Mouse (Mus musculus) heart, embryonic 16.5 days (tissue): ENCODE measurements around the gene Ets1. TPM values are rescaled to one million over a fixed set of nuclear protein-coding genes. Genes with fewer than 3 reads are reported as not detected.

Source experiments
- ATAC-seq: fragments of 200-750 bp; cut with Nextera tagmentation; replicated peaks from 2 replicates; pipeline ENCODE4 v1.8.0; 2017; ENCODE audit warnings: moderate number of reproducible peaks; ENCODE audit not compliant: insufficient read depth, low FRiP score; ENCODE audit errors: extremely low read depth
- H3K27ac ChIP-seq: fragments of 300-500 bp; sonication (generic); 2 replicates; pipeline ENCODE4 v1.5.1; 2014; ENCODE audit warnings: mild to moderate bottlenecking, low read length, control low read depth, moderate library complexity
- H3K27me3 ChIP-seq: fragments of 300-500 bp; sonication (generic); 2 replicates; pipeline ENCODE4 v1.6.1; 2014; ENCODE audit warnings: low read length, mixed read lengths; ENCODE audit not compliant: control insufficient read depth, insufficient read depth
- H3K36me3 ChIP-seq: fragments of 300-500 bp; sonication (generic); 2 replicates; pipeline ENCODE4 v1.6.1; 2014; ENCODE audit not compliant: control insufficient read depth, insufficient read depth
- H3K4me1 ChIP-seq: fragments of 300-500 bp; sonication (generic); 2 replicates; pipeline ENCODE4 v1.6.1; 2014; ENCODE audit warnings: low read length, mixed read lengths; ENCODE audit not compliant: control insufficient read depth, insufficient read depth
- H3K4me2 ChIP-seq: fragments of 300-500 bp; sonication (generic); 2 replicates; pipeline ENCODE4 v1.6.1; 2014; ENCODE audit warnings: low read depth, mild to moderate bottlenecking, control low read depth, low read length
- H3K4me3 ChIP-seq: fragments of 300-500 bp; sonication (generic); 2 replicates; pipeline ENCODE4 v1.5.1; 2014; ENCODE audit warnings: mild to moderate bottlenecking, control low read depth, low read length
- H3K9ac ChIP-seq: fragments of 300-500 bp; sonication (generic); 2 replicates; pipeline ENCODE4 v1.6.1; 2014; ENCODE audit warnings: low read length, control low read depth
- H3K9me3 ChIP-seq: fragments of 300-500 bp; sonication (generic); replicated peaks from 2 replicates; pipeline ENCODE4 v1.6.1; 2016; ENCODE audit warnings: low read length; ENCODE audit not compliant: control insufficient read depth
- WGBS: fragments of 180-500 bp; shearing (Covaris S2); extraction: QIAGEN DNeasy Blood & Tissue Kit; methylation state at CpG from one replicate; pipeline ENCODE4 v1.1.7; 2014; 5-methylcytosine and 5-hydroxymethylcytosine counted together
- polyA plus RNA-seq: library from polyadenylated mRNA; unstranded; fragments of >200 nt; fragmentation: Nextera tagmentation; extraction: Ambion mirVana; gene quantifications from 2 replicates; pipeline ENCODE4 v1.2.1, GENCODE M21; 2015

Gene Ets1
- polyA plus RNA-seq, 1 experiment from 2014 or later, result 66.7 TPM

DNA sequence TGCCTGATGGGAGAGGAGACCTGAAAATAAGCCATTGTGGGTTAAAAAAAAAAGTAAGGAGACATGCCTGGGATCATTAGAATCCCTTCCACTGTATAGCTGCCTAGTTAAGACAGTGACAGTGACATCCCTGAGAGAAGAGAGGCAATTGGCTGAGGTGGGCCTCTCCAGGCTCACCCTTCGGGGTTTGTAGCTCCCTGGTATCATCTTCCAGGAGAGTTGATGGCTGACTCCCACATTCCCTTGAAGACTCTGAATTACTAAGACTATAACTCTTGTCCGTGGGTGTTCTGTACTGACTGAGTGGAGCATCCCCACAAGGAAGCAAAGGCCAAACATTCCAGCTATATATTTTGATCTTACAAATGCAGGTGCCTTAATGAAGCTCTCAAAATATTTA, 120.0 kb downstream of the Ets1 start:
- Histone ChIP-seq H3K36me3 (peaks cover 11% of the 10 kb centered on the region), H3K4me1 (peaks cover 13% of the 10 kb centered on the region; the same call in 1 of the 2 replicates), H3K9me3 (no peaks in the 10 kb centered on the region), H3K9ac (no peak overlapping the region), H3K4me3 (no peak overlapping the region), H3K27ac (no peak overlapping the region), H3K4me2 (no peak overlapping the region), H3K27me3 (no peaks in the 10 kb centered on the region)
- WGBS, result 79% methylated on average over 2 of the region's 2 CpGs
- no peak for ATAC-seq

DNA sequence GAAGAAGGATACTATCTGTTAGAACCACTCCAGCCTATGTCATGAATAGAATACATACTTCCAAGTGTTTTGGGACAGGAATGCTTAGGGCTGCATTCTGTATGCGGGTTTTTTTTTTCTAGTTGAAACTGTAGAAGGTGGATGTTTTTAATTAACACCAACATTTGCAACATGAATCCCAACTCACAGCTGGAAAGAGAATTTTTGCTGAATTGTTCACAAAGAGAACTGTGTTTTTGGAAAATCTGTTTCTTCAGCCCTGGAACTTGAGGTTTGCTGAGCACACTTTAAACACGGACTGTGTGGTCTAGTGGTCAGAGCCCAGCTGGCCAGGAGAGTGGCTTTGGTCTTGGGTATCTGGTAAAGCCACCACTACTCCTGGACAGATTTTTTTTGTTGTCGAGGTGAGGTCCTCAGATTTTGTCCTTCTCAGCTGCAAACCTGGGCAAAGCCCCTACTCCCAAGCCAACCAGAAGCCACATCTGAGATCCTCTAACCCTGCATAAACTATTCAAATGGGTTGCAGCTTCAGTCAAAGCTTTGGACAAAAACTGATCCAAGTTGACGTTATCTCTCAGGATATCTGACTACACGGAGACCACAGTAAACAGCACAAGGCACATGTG, 122.4 kb downstream of the Ets1 start:
- Histone ChIP-seq H3K4me1 (peaks cover 11% of the 10 kb centered on the region; the same call in 1 of the 2 replicates), H3K27ac (no peak overlapping the region), H3K36me3 (peaks cover 7% of the 10 kb centered on the region), H3K4me2 (no peak overlapping the region), H3K4me3 (no peak overlapping the region), H3K9me3 (no peaks in the 10 kb centered on the region), H3K27me3 (no peaks in the 10 kb centered on the region), H3K9ac (no peak overlapping the region)
- ATAC-seq, result no peak
- WGBS, result 85% methylated on average over 5 of the region's 5 CpGs

DNA sequence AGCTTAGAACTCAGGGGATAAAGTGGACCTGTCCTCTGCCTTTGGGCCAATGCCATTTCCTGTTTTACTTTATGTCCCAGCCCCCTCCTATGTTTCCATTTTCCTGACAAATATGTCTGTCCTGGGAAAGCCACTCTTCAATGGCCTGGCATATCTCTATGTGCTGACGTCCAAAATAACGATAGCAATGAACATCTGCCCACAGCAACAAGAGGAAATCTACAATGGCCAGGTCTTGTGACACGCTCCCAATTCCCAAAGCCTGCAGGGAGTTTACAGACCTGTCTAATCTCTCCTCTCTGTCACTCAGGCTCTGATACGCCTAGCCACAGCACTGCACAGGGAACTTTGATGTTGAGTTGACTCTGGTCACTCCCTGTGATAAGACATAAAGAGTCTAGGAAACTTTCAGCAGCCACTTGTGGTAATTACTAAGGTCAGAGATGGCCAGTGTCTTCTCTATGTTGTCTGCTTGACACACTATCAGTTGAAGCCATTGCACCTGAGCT, 124.7 kb downstream of the Ets1 start:
- 23% methylated on average over 4 of the region's 4 CpGs for WGBS
- Histone ChIP-seq H3K4me3 (no peak overlapping the region), H3K9ac (no peak overlapping the region), H3K27ac (peak overlapping the region; percentile 14), H3K4me2 (no peak overlapping the region), H3K36me3 (peaks cover under 1% of the 10 kb centered on the region; the same call in 1 of the 2 replicates), H3K9me3 (no peaks in the 10 kb centered on the region), H3K27me3 (no peaks in the 10 kb centered on the region), H3K4me1 (peaks cover 11% of the 10 kb centered on the region; the same call in 1 of the 2 replicates)
- peak; percentile 62 for ATAC-seq

DNA sequence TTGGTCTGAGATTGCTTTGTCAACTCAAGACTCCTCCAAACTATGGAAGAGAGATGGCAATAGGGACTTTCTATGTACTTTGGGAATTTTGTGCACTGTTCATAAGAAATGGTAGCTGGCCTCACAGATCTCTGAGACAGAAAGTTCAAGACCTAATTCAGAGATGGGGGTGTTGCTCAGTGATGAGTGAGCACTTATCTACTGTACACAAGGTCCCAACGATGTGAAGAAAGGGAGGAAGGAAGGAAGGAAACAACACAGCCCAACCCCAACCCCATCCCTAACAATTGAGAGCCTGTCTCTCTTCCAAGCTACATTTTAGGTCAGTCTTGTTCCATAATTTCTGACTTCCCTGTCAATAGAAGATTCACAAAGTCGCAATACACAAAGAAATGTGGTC, 125.3 kb downstream of the Ets1 start:
- no peaks in the 10 kb centered on the region; the same call in 1 of the 2 replicates for H3K36me3 ChIP-seq
- no peak overlapping the region for H3K9ac ChIP-seq
- ATAC-seq, result no peak
- peaks cover 11% of the 10 kb centered on the region; the same call in 1 of the 2 replicates for H3K4me1 ChIP-seq
- H3K9me3 ChIP-seq, result no peaks in the 10 kb centered on the region
- H3K4me3 ChIP-seq, result no peak overlapping the region
- no peaks in the 10 kb centered on the region for H3K27me3 ChIP-seq
- 40% methylated on average over 2 of the region's 2 CpGs for WGBS
- no peak overlapping the region for H3K4me2 ChIP-seq
- H3K27ac ChIP-seq, result peak overlapping the region; percentile 14

DNA sequence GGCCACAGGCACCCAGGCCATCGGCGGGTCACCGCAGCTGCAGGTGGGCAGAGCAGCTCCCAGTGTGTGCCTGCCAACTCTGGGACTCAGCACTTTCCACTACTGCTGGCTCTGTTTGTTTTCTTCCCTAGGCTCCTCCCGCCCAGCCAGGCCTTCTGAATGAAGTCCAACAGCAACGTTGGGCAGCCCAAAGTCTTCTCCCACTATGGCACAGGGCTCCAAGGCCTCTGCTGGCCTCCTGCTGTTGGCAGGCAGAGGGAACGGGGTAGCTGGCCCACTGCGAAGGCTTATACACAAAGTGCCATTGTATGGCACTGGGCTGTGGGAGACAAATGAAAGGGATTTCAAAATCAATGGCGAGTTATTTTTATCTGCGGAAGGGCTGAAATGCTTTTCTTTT, 128.4 kb downstream of the Ets1 start:
- H3K4me2 ChIP-seq, result no peak overlapping the region
- no peak overlapping the region for H3K27ac ChIP-seq
- H3K36me3 ChIP-seq, result no peaks in the 10 kb centered on the region
- no peaks in the 10 kb centered on the region for H3K9me3 ChIP-seq
- no peak for ATAC-seq
- H3K27me3 ChIP-seq, result no peaks in the 10 kb centered on the region
- no peak overlapping the region for H3K4me3 ChIP-seq
- 72% methylated on average over 9 of the region's 9 CpGs for WGBS
- H3K9ac ChIP-seq, result no peak overlapping the region
- peaks cover 11% of the 10 kb centered on the region; the same call in 1 of the 2 replicates for H3K4me1 ChIP-seq

DNA sequence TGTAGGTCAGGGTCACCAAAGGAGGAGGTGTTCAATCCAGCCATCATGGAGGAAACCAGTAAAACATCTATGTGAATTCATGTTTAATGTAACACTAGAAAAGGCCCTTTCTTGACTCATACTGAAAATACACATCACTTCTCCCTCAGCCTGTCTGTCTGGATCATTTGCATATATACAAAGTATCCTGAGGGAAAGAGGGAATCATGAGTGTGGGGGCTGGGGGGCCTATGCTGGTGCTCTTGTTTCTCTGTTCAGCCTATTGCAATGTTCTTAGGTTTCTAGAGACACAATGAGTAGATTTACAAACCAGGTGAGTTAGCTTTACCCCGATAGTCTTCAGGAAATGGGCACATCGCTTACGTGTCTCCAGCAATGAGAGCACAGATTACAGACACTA, 129.1 kb downstream of the Ets1 start:
- H3K27ac ChIP-seq, result no peak overlapping the region
- no peaks in the 10 kb centered on the region for H3K36me3 ChIP-seq
- H3K27me3 ChIP-seq, result no peaks in the 10 kb centered on the region
- no peak overlapping the region for H3K4me2 ChIP-seq
- no peak for ATAC-seq
- peaks cover 9% of the 10 kb centered on the region; the same call in 1 of the 2 replicates for H3K4me1 ChIP-seq
- no peak overlapping the region for H3K9ac ChIP-seq
- H3K4me3 ChIP-seq, result no peak overlapping the region
- 93% methylated on average over 3 of the region's 3 CpGs for WGBS
- H3K9me3 ChIP-seq, result no peaks in the 10 kb centered on the region

DNA sequence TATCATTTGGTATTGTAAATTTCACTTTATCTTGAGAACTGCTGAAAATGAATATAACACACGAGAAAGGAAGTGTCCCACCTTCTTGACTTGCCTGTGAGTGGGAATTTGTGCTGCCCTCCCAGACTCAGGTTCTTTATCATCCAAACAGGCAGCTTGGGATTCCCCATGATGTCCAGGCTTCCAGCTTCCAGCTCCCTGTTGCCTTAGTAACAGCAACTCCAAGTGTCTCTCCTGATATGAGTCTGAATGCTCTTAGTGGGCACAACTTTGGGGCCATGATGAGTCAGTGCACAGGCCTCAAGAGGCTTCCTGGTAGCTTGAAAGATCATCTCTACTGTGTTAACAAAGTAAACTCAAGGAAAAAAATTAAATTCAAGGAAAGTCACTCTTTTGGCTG, 142.8 kb downstream of the Ets1 start:
- no peak for ATAC-seq
- Histone ChIP-seq H3K4me2 (no peak overlapping the region), H3K27me3 (no peaks in the 10 kb centered on the region), H3K36me3 (no peaks in the 10 kb centered on the region), H3K9ac (no peak overlapping the region), H3K4me1 (no peaks in the 10 kb centered on the region), H3K4me3 (no peak overlapping the region), H3K9me3 (no peaks in the 10 kb centered on the region), H3K27ac (no peak overlapping the region)
- WGBS, result 26% methylated on average over 1 of the region's 1 CpGs

DNA sequence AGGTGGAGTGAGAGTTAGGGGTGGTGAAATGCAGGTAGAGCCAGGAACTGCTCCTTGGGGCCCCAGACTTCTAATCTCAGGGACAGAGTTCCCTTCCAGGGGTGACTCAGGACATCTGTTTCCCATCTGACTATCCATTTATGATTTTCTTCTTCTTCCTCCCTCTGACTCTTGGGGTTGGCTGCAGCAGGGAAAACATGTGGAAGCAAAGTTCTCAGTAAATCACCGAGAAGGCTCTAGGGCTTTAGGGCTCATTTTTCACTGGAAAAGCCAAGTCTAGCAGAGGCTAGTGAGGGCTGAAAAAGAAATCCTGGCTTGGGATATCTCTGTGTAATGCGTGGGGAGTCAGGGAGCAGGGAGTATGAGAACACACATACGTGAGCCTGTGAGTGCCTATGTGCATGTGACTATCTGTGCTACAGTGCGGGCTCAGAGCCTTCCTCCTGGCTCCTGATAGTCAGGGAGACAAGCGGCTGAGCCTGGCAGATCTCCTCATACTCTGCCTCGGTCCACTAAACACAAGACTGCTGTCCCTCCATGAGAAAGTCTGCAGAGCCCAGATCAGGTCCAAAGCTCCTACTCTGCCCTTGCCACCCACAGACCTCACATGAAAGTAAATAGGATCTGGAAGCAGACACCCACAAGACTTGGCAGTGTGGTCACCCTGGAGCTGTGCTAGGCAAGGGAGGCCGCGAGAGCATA, 146.5 kb downstream of the Ets1 start:
- ATAC-seq, result no peak
- peaks cover 2% of the 10 kb centered on the region; the same call in 1 of the 2 replicates for H3K4me1 ChIP-seq
- WGBS, result 67% methylated on average over 8 of the region's 8 CpGs

DNA sequence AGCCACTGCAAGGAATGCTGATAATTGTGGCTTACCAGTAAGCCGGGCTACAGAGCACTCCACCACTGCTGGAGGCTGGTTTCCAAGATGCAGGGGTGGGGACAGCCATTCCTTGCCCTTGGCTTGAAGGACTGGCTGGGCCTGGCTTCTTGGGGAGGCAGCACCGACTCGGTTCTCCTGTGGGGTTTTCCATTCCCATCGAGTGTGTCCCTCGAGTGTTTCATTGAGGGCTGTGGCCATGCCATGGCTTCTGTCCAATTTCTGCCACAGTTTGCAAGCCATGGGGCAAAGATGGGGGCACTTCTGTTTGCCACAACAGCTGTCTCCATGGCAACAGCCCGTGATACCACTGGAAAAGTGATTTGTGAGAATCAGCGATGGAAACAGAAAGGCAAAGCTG, 151.1 kb downstream of the Ets1 start:
- Histone ChIP-seq H3K36me3 (no peaks in the 10 kb centered on the region), H3K9me3 (no peaks in the 10 kb centered on the region), H3K9ac (no peak overlapping the region), H3K4me2 (no peak overlapping the region), H3K27me3 (no peaks in the 10 kb centered on the region), H3K27ac (no peak overlapping the region), H3K4me1 (peaks cover 5% of the 10 kb centered on the region; the same call in 1 of the 2 replicates), H3K4me3 (no peak overlapping the region)
- ATAC-seq, result no peak
- WGBS, result 53% methylated on average over 7 of the region's 7 CpGs

More for the DNA sequence above, 146.5 kb downstream of the Ets1 start:
- Histone ChIP-seq H3K4me3 (no peak overlapping the region), H3K9ac (no peak overlapping the region), H3K9me3 (no peaks in the 10 kb centered on the region), H3K27ac (no peak overlapping the region), H3K36me3 (no peaks in the 10 kb centered on the region), H3K4me2 (no peak overlapping the region), H3K27me3 (no peaks in the 10 kb centered on the region)
